In the genomic region with DNA sequence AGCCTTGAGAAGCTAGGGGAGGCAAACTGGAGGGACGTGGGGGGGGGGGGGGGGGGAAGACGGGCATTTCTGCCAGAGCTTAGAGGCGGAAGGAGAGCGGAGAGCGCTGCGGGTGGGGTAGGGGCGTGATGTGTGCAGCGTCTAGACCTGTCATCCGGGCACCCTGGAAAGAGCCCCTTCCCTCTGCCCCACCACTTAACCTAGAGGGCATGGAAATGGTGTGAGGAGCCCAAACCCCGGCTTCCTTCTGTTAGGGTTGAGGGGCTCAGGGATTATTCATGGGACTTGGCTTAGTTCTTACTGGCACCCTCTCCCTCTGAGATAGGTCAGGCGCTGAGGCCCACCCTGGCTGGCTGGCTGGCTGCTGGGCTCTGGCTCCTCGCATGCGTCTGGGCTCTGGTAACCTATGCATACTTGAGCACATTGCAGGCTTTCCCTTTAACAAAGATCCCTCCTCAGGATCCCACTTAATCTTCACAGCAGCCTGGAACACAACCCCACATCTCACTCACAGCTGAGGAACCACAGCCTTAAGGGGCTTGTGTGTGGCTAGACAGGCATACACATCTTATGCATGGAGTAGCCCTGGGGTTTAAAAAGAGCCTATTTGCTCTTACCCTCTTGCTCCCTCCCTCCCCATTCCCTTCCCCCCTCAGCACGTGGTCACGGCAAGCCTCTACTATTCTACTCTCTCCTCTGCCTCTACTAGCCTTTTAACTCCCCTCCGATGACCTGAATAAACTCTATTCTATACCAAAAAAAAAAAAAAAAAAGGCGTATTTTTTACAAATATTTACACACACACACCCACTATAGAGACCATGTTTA, we compare ENCODE assay signal across 8 mouse cellular contexts. TPM values are rescaled to one million over a fixed set of nuclear protein-coding genes. Genes with fewer than 3 reads are reported as not detected.
DNase-seq lines count a peak whose midpoint lies in the region; ATAC-seq and TF ChIP-seq lines count a peak whose summit lies in the region.

No protein-coding gene starts in this region.

- H3K9me3 ChIP-seq in limb, embryonic 14.5 days (ENCODE audit: control insufficient read depth, low read length), result no peaks in the 10 kb centered on the region

- peak; percentile 24 to 25 for DNase-seq in cerebellum, postnatal 25 days
- no peak for DNase-seq in cerebellum, adult 11-12 months
- peak; percentile 41 for DNase-seq in testis, postnatal 10 days (ENCODE audit: low spot score)
- DNase-seq in testis, postnatal 14 days (ENCODE audit: low spot score), result no peak
- no peak for DNase-seq in limb, embryonic 14.5 days (ENCODE audit: low spot score)
- DNase-seq in thymus, postnatal 25 days, result peak; percentile 45
- no peak for DNase-seq in urinary bladder, postnatal 10 days (ENCODE audit: low spot score)
- DNase-seq in urinary bladder, postnatal 25 days (ENCODE audit: low spot score), result no peak

- WGBS in limb, embryonic 14.5 days, result 11% methylated on average over 16 of the region's 17 CpGs

- peak overlapping the region; percentile 99 for H3K27ac ChIP-seq in limb, embryonic 14.5 days (replicated peaks; ENCODE audit: low read depth, low read length)

- peaks cover 52% of the 10 kb centered on the region for H3K4me1 ChIP-seq in limb, embryonic 14.5 days (ENCODE audit: control insufficient read depth, insufficient read depth, low read length)

- no peaks in the 10 kb centered on the region for H3K27me3 ChIP-seq in limb, embryonic 14.5 days (ENCODE audit: control insufficient read depth, insufficient read depth, low read length)

- no peak for TF ChIP-seq POLR2A in limb, embryonic 14.5 days (IDR thresholded peaks at IDR 0.05; ENCODE audit: borderline replicate concordance, extremely low read depth, insufficient read depth, insufficient read length)

- no peak overlapping the region; the same call in 1 of the 2 replicates for H3K4me3 ChIP-seq in limb, embryonic 14.5 days (replicated peaks; ENCODE audit: low read length)

- H3K9ac ChIP-seq in limb, embryonic 14.5 days (ENCODE audit: low read depth, low read length, severe bottlenecking), result no peak overlapping the region

- no peak for ATAC-seq in limb, embryonic 14.5 days (ENCODE audit: low FRiP score, low read depth)

- H3K4me2 ChIP-seq in limb, embryonic 14.5 days (replicated peaks; ENCODE audit: low read depth, low read length, severe bottlenecking), result peak overlapping the region; percentile 77

- no peaks in the 10 kb centered on the region for H3K36me3 ChIP-seq in limb, embryonic 14.5 days (ENCODE audit: control insufficient read depth, insufficient read depth, low read length)

RNA-seq across cellular contexts. Expression of a gene that starts 24.1 kb away (rescaled TPM):
- polyA plus RNA-seq in limb, embryonic 14.5 days (2012; rRNA removed), result 1,648 and 3,055 TPM in 2 replicates
- 2,429 and 2,674 TPM in 2 replicates for polyA plus RNA-seq in limb, embryonic 14.5 days (2014; fragmentation: Nextera tagmentation; extraction: Ambion mirVana)

Comparison
In these comparisons a context has a peak if more than half of its experiments do, and no peak if none do; other contexts are left out.
1. DNase-seq: peak in cerebellum, postnatal 25 days (2 of 2), testis, postnatal 10 days (single experiment) and thymus, postnatal 25 days (single experiment); none in cerebellum, adult 11-12 months (single experiment), testis, postnatal 14 days (single experiment), limb, embryonic 14.5 days (single experiment), urinary bladder, postnatal 10 days (single experiment) and urinary bladder, postnatal 25 days (single experiment).